Mouse (Mus musculus): ENCODE measurements around the gene Tubd1.
"Not testable (repeated sequence)": the region's sequence is repeated elsewhere in the genome, so short reads cannot be mapped to it uniquely, and the experiment has no call there.

Gene Tubd1

DNA sequence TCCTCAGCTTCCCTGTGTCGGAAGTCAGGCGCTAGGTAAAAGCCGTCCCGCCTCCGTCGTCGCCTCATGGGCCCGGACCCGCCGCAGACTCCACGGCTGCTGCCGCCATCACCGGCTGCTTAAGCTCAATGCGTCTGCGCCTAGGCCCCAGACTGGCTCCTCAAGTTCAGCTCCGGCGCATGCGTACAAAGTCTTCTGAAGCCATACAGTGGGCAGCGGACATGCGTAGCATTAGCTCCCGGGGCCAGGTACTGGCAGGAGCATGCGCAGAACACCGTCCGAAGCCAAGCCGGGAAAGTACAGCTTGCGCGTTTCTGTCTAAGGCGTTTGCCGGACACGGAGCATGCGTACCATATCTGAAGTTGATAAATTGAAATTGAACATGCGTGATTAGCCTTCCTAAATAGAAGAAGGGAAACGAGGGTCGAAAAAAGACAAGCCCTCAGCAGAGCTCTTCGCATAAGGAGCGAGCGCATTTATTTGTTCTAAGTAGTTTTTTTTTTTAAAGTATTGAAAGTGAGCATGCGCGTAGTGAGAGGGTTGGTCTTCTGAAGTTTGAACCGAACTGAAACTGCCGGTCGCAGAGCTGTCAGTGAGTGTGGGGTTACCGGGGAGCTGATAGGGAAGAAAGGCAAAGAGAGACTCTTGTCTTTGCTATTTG lies at the start of gene Tubd1, which contains the start of gene Rps6kb1:
Gene Tubd1, plus strand, starts transcription at position 353 of the 661 bp plus-strand sequence.
Gene Rps6kb1, minus strand, starts transcription at position 167 of the 661 bp plus-strand sequence.
- DNase-seq (ENCODE audit: inconsistent age in 2 of 2, low spot score in 1 of 2), result peak; percentile 99

DNA sequence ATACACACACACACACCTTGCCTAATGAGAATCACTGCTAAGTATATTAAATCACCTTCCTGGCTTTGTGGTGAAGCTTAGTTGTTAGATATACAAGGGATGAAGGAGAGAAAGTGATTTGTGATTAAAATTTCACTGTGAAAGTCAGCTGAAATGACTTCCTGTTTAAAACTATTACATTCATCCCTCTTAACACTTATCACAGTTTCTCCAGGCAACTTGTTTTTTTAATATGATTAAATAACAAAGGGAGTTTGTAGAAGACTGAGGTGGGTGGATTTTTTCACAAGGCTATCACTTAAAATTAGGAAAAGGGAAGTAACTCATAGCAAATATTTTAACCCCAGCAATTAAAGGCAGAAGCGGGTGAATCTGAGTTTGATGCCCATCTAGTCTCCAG lies 47.4 kb upstream of the Tubd1 start:
- DNase-seq (ENCODE audit: inconsistent age in 2 of 2, low spot score in 1 of 2), result no peak

DNA sequence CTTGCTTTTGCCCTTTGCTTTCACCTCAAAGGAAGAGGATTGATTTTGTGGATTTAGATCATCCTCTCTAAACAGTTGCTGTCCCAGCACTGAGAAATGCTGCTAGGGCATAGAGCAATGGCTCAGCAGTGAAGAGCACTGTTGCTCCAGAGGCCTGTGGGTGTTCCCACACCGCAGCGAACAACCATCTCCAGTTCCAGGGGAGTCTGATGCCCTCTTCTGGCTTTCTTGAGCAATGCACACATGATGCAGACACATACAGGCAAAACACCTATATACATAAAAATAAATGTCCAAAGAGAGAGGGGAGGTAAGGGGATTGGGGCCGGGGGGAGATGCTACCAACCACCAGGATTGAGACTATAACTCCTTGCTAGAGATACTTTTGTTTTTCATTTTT lies 46.9 kb upstream of the Tubd1 start:
- DNase-seq (ENCODE audit: inconsistent age in 2 of 2, low spot score in 1 of 2), result no peak

DNA sequence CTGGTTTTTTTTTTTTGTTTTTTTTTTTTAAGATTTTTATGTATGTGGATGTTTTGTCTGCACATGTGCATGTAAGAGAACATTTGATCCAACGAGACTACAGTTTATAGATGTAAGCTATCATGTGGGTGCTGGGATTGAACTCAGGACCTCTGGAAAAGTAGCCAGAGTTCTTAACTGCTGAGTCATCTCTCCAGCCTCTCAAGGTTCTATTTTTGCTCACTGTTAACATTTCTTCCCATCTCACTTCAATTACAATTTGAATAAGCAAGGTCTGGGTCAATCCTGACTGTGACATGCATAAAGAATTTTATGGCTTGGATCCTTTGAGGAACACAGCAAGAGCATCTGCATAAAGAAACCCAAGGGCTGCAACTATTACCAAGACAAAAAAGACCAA lies 44.0 kb upstream of the Tubd1 start:
- DNase-seq (ENCODE audit: inconsistent age in 2 of 2, low spot score in 1 of 2), result no peak

DNA sequence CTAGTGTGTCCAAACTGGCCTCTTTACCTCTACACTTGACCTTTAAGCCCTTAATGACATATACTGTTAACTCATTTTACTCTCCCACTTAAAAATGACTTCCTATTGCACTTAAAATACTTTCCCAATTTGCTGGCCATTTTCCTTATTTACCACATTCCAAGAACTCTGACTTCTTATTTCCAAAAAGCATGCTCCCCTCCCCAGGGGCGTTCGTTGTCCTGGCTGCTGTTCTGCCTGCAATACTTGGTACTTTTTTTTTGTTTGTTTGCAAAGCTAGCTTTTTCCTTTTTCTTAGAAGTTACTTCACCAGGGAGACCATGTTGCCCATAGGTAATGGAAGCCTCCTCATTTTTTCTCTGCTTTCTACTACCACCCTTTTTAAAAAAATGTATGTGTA lies 41.7 kb upstream of the Tubd1 start:
- DNase-seq (ENCODE audit: inconsistent age in 2 of 2, low spot score in 1 of 2), result no peak

DNA sequence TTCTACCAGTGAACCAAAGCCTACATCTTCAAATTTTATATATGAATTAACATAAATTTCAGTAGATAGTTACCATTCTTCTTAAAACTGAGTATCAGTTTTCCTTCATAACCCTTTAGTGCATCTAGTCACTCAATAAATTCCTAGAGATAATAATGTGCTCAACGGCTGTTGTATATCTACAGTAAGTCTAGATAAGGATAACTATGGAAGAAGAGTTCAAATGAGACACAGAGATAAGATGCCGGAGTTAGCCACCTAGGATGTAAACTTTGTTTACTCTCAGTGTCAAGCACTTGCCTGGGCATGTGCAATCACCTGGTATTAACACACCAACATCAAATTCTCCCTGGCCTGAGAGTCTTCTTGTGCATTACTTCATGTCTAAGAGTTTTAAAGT lies 37.5 kb upstream of the Tubd1 start:
- no peak for DNase-seq (ENCODE audit: inconsistent age in 2 of 2, low spot score in 1 of 2)

DNA sequence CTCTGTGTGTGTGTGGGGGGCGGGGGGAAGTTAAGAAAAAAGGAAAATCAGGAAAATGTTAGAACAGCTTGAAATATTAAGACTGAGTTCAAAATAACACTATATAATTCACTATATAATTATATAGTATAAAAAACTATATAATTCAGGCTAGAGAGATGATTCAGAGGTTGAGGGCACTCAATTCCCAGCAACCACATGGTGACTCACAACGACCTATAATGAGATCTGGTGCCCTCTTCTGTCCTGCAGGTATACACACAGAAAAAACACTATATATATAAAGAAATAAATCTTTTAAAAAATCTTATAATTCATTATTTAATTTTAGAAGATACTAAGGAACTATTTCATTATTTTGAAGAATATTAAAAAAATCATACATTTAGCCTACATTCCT lies 36.8 kb upstream of the Tubd1 start:
- DNase-seq (ENCODE audit: inconsistent age in 2 of 2, low spot score in 1 of 2), result no peak

DNA sequence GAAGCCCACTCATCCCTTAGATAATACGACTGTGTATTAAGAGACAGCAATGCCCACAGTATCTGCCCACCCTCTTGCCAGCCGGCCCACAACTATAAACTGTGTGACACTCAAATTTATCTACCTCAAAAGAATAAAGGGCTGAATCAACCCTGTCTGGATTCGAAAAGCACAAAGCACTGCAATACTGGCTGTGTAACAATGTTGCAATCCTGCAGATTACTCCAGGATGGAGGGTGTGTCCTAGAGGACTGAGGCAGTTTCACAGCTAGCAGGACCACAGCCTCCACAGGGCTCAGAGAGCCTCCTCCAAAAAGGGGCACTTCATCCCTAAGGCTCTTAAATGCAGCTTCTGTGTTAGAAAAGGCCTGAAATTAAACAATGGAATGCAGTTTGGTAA lies 28.2 kb upstream of the Tubd1 start:
- peak in 1 of 2 experiments; percentile 41 for DNase-seq (ENCODE audit: inconsistent age in 2 of 2, low spot score in 1 of 2)

DNA sequence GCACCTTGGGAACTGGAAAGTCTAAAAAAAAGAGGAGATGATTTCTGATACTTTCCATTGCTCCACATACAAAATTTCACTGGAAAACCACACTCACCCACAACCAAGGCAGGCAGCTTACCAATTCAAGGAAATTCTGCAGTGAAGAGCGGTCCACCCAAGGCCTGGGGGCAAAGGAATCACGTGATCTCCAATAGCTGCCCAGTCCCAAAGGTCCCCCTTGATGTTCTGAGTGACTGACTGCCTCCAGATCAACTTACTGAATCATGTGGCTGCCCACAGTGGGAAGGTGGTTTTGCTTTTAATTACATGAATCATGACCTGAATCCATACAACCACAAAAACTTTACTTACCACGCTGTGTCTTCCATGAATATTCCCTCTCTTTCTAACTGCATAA lies 27.6 kb upstream of the Tubd1 start:
- DNase-seq (ENCODE audit: inconsistent age in 2 of 2, low spot score in 1 of 2), result no peak

DNA sequence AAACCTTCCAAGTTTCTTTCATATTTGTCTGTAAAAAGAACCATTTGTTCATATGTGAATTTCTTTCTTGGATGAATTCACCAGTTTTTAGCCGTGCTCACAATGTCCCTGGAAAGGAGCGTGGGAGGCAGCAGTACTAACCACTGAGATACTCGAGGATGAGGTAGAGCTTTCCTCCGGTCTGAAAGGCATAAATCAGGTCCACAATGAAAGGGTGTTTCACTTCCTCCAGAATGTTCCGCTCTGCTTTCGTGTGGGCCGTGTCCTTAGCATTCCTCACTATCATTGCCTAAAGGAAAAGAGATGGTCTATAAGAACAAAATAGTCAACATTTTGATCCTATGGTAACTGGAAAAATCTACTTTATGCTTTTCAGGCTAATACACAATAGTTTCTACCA lies 25.0 kb upstream of the Tubd1 start:
- peak in 1 of 2 experiments; percentile 20 for DNase-seq (ENCODE audit: inconsistent age in 2 of 2, low spot score in 1 of 2)

DNA sequence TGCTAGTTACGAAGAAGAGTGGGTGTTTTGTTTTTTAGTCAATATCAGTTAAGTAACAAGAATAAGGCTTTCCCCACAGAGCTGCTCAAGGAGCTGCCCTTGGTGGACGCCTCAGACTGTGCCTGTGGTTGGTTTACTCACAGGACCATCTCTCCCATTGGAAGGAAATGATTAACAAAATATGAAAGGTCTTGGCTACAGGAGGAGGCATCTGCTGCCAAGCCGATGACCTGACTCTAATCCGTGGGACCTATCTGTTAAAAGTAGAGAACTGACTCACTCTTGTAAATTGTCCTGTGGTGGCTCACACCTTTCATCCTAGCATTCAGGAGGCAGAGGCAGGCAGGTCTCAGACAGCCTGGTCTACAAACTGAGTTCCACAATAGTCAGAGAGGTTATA lies 17.3 kb upstream of the Tubd1 start:
- DNase-seq (ENCODE audit: inconsistent age in 2 of 2, low spot score in 1 of 2), result peak in 1 of 2 experiments; percentile 60

DNA sequence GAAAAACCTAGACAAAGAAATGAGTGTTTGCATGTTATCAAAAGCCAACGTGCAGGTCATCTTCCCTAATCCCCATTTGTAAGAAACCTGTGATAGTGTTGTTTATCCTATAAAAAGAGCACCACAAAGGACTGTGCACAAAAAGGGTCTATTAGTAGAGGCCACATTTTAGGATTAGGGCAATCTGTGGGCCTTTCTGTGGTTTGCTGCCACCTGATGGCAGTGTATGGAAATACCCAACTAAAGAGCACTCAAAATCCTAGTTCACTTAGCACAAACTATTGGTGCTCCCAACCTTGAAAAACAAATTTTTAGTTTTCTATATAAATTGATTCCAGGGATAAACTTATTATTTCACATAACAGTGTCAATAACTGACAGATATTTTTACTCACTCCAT lies 12.0 kb upstream of the Tubd1 start:
- peak in 1 of 2 experiments; percentile 71 for DNase-seq (ENCODE audit: inconsistent age in 2 of 2, low spot score in 1 of 2)

DNA sequence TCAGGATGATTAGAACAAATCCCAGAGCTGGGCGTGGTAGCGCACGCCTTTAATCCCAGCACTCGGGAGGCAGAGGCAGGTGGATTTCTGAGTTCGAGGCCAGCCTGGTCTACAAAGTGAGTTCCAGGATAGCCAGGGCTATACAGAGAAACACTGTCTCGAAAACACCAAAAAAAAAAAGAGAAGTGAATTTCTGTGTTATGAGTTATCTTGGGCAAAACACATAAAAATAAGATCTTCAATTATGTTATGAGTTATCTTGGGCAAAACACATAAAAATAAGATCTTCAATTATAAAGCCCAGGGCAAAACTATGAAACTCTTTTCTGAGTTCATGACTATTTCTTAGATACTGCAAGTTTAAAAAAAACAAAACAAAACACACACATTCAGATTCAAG lies 11.5 kb upstream of the Tubd1 start:
- not testable (repeated sequence) for DNase-seq (ENCODE audit: inconsistent age in 2 of 2, low spot score in 1 of 2)

DNA sequence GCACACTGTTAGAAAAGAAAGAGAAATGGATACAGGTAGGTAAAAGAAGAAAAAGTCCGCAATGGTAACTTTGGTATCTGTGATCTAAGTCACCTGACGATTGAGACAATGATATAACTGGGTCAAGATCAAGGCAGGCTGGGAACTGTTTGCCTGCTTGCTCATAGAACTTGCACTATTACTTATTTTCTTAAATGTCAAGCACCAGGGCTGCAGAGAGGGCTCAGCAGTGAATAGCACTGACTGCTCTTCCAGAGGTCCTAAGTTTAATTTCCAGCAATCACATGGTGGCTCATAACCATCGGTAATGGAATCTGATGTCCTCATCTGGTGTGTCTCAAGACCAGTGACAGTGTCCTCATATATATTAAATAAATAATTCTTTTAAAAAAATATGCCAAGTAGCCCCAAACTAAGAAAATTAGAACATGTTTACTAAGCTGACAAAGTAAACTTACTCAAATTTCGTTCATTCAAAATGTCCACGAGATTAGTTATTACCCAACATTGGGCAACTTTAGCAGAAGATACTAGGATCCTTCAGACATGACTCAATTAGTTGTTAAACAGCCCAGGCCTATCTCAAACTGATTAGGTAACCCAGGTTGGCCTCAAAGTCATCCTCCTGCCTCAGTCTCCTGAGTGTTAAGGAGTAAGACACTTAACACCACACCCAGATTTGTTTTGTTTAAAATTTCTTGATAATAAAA lies 10.4 kb upstream of the Tubd1 start:
- DNase-seq (ENCODE audit: inconsistent age in 2 of 2, low spot score in 1 of 2), result peak; percentile 48 to 79

DNA sequence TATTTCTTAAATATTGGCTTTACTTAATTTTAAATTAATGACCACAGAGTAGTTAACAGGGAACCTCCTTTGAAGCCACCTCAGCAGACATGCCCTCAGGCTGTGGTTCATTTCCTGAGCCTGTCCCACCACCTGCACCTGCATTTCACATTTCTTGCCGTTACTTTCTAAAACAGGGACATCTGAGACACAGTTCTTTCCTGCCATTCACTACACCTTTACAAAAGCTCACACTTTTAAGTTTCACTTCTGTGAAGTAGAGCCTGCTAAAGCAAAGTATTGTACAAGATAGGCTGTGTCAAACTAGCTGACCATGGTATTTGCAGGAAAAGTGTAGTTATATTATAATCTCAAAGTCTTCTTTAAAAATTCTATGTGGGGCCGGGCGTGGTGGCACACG lies 6.0 kb upstream of the Tubd1 start:
- DNase-seq (ENCODE audit: inconsistent age in 2 of 2, low spot score in 1 of 2), result no peak

DNA sequence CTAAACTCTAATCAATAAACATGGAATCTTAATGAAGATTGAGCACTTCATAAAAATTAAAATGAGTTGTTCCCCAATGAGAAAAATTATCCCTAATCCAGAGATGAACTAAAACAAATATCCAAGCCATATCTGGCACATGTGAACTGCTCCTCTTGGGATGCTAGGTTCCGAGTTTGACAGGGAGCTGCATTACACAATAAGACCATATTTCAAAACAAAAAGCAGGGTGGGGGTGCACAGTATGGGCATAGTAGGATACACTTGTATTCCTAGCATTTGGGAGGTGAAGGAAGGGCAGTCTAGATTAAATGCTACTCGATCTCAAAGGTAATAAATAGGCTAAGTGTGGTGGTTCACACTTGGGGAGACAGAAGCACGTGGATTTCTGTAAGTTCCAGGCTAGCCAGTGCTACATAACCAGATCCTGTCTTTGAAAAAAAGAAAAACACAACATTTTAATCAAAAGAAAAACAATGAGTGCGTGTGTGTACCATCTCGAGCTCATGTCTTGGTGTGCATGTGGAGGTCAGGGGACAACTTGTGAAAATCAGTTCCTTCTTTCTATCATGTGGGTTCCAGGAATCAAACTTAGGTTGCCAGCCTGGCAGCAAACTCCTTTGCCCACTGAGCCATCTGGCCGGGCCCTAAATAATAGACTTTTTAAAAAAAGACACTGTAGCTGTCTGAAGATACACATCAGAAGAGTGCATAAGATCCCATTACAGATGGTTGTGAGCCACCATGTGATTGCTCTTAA lies 4.9 kb upstream of the Tubd1 start:
- peak in 1 of 2 experiments; percentile 65 for DNase-seq (ENCODE audit: inconsistent age in 2 of 2, low spot score in 1 of 2)

DNA sequence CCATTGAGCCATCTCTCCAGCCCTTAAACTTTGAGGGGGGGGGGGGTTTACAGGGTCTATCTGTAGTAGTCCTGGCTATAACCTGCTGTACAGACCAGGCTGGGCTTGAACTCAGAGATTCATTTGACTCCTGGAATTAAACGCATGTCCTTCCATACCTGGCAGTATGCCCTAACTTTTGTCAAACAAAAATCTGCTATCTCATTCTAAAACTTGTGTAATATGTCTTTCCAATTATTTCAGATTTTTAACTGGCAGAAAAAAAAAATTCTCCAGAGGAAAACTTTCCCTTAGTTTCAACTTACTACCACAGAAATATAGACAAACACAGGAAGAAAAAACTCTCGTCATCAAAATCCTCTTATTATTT lies 4.3 kb upstream of the Tubd1 start:
- no peak for DNase-seq (ENCODE audit: inconsistent age in 2 of 2, low spot score in 1 of 2)

DNA sequence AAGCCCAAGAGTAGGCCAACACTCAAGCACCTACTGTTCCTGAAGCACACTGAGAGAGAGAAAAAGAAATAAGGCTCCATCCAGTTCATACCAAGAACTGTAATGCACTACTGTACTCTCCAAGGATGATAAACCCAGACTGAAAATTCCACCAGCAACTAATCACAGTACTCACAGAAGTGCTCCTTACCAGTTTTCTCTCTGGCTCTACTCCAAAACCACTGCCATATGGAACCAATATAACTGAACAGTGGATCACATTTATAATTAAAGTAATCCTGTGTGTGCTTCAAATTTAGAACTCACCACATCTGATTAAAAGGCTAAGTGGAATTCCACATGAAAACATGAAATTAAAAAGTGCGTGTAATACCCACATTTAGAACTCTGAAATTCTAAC lies 1.9 kb upstream of the Tubd1 start:
- no peak for DNase-seq (ENCODE audit: inconsistent age in 2 of 2, low spot score in 1 of 2)

DNA sequence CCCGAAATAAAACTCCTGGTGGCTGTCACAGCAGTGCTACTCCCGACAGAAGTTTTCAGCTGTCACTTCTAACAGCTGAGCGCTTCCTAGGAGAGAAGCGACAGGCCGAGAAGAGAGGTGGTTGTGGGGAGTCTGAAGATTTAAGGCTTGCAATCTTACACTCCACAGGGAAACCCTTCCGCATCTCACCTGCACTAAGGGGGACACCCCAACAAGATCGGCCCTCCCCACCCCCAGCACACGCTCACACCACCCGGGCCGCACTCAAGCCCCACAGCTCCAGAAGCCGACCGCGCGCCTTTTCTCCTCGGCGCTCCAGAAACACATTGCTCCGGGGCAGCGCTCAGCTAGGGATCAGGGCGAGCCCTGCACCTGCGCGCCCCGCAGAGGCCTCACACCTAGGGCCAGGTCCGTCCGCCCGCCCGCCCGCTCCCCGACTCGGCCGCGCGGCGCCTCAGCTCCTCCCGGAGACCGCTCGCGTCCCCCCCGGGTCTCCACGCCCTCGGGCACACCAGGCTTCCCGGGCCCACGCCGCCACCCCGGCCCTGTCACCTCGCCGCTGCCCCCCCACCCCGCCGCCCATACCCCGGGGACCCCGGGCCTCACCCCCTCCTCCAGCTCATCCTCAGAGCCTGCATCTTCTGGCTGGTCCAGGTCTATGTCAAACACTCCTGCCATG lies 692 bp upstream of the Tubd1 start:
- peak in 1 of 2 experiments; percentile 64 for DNase-seq (ENCODE audit: inconsistent age in 2 of 2, low spot score in 1 of 2)

DNA sequence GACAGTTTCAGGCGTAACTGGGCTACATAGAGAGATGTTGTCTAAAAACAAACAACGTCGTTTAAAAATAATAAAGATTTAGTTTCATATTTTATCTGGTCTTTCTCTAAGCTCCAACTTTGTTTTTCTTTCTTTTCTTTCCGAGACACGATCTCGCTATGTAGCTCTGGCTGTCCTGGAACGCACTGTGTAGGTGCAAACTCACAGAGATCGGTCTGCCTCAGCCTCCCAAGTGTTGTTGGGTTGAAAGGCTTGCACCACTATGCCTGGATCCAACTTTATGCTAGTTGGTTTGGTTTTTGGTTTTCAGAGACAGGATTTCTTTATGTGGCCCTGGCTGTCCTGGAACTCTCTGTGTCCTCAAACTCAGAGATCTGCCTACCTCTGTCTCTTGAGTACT lies 765 bp downstream of the Tubd1 start:
- DNase-seq (ENCODE audit: inconsistent age in 2 of 2, low spot score in 1 of 2), result no peak

DNA sequence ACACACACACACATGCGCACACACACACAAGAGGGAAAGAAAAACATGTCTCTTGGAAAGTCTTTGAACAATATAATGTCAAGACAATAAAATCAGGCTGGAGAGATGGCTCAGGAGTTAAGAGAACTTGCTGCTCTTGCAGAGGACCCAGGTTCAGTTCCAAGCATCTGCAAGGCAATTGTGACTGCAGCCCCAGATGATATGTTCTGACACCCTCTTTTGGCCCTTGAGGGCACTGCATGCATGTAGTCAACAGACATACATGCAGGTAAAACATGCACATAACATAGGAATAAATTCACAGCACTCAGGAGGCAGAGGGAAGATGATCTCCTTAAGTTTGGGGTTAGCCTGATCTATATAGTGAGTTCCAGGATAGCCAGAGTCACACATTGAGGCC lies 2.6 kb downstream of the Tubd1 start:
- no peak for DNase-seq (ENCODE audit: inconsistent age in 2 of 2, low spot score in 1 of 2)

Data from adrenal gland, adult (tissue).